Mouse (Mus musculus): Measurements from ENCODE around the gene Riox1. TPM values are rescaled to one million over a fixed set of nuclear protein-coding genes. Genes with fewer than 3 reads are reported as not detected.
A peak's percentile ranks its signal among the peaks of the same experiment; 100 is the strongest.
"Not testable (repeated sequence)": the region's sequence is repeated elsewhere in the genome, so short reads cannot be mapped to it uniquely, and the experiment has no call there.

Riox1 gene
- polyA plus RNA-seq, 1 experiment from 2014 or later, result 11.7 TPM

- DNase-seq (no peak), ATAC-seq (ENCODE audit: low FRiP score, low TSS enrichment) (no peak)
- no peaks in the 10 kb centered on the region for H3K4me1 ChIP-seq (ENCODE audit: control insufficient read depth, insufficient read depth, low read length)
- H3K4me2 ChIP-seq (ENCODE audit: low read length), result no peak overlapping the region
- no peaks in the 10 kb centered on the region for H3K9me3 ChIP-seq (ENCODE audit: control insufficient read depth, low read length)
- 57% methylated on average over 2 of the region's 2 CpGs for WGBS
- no peak overlapping the region for H3K27ac ChIP-seq (replicated peaks; ENCODE audit: low read depth, low read length)
- no peak overlapping the region for H3K9ac ChIP-seq (replicated peaks; ENCODE audit: low read length)
- no peak overlapping the region for H3K4me3 ChIP-seq (replicated peaks; ENCODE audit: low read depth, low read length)
- no peaks in the 10 kb centered on the region for H3K36me3 ChIP-seq (ENCODE audit: control insufficient read depth, insufficient read depth, low read length)
- H3K27me3 ChIP-seq (ENCODE audit: control insufficient read depth, insufficient read depth, low read length), result no peaks in the 10 kb centered on the region
Observed at GRCm38 (mm10) chr12:83997221-83997620, 46.8 kb downstream of the Riox1 start.

- ATAC-seq (ENCODE audit: low FRiP score, low TSS enrichment), result no peak
- WGBS, result 65% methylated on average over 11 of the region's 11 CpGs
Observed at GRCm38 (mm10) chr12:83998341-83999107, 48.1 kb downstream of the Riox1 start.

GRCm38 (mm10) chr12:83999237-83999636 is 48.8 kb downstream of the Riox1 start:
- not testable (repeated sequence) for H3K9ac ChIP-seq (replicated peaks; ENCODE audit: low read length); ATAC-seq (ENCODE audit: low FRiP score, low TSS enrichment); H3K36me3 ChIP-seq (ENCODE audit: control insufficient read depth, insufficient read depth, low read length); H3K27ac ChIP-seq (replicated peaks; ENCODE audit: low read depth, low read length); H3K4me2 ChIP-seq (ENCODE audit: low read length); H3K4me3 ChIP-seq (replicated peaks; ENCODE audit: low read depth, low read length); H3K4me1 ChIP-seq (ENCODE audit: control insufficient read depth, insufficient read depth, low read length); H3K9me3 ChIP-seq (ENCODE audit: control insufficient read depth, low read length); H3K27me3 ChIP-seq (ENCODE audit: control insufficient read depth, insufficient read depth, low read length)
- DNase-seq, result peak; percentile 31
- WGBS, result 78% methylated on average over 8 of the region's 8 CpGs

More at GRCm38 (mm10) chr12:83998341-83999107, 48.1 kb downstream of the Riox1 start:
- Histone ChIP-seq H3K4me2 (ENCODE audit: low read length) (no peak overlapping the region), H3K36me3 (ENCODE audit: control insufficient read depth, insufficient read depth, low read length) (no peaks in the 10 kb centered on the region), H3K9me3 (ENCODE audit: control insufficient read depth, low read length) (no peaks in the 10 kb centered on the region), H3K27me3 (ENCODE audit: control insufficient read depth, insufficient read depth, low read length) (no peaks in the 10 kb centered on the region), H3K9ac (replicated peaks; ENCODE audit: low read length) (no peak overlapping the region), H3K4me1 (ENCODE audit: control insufficient read depth, insufficient read depth, low read length) (no peaks in the 10 kb centered on the region), H3K4me3 (replicated peaks; ENCODE audit: low read depth, low read length) (no peak overlapping the region), H3K27ac (replicated peaks; ENCODE audit: low read depth, low read length) (no peak overlapping the region)
- DNase-seq, result no peak

- Histone ChIP-seq H3K4me2 (ENCODE audit: low read length) (no peak overlapping the region), H3K9me3 (ENCODE audit: control insufficient read depth, low read length) (no peaks in the 10 kb centered on the region), H3K4me3 (replicated peaks; ENCODE audit: low read depth, low read length) (no peak overlapping the region), H3K36me3 (ENCODE audit: control insufficient read depth, insufficient read depth, low read length) (no peaks in the 10 kb centered on the region), H3K27ac (replicated peaks; ENCODE audit: low read depth, low read length) (no peak overlapping the region), H3K9ac (replicated peaks; ENCODE audit: low read length) (no peak overlapping the region), H3K27me3 (ENCODE audit: control insufficient read depth, insufficient read depth, low read length) (no peaks in the 10 kb centered on the region), H3K4me1 (ENCODE audit: control insufficient read depth, insufficient read depth, low read length) (no peaks in the 10 kb centered on the region)
- ATAC-seq (ENCODE audit: low FRiP score, low TSS enrichment), result no peak
- DNase-seq, result no peak
- 91% methylated on average over 3 of the region's 3 CpGs for WGBS
Observed at GRCm38 (mm10) chr12:84000418-84000817, 50.0 kb downstream of the Riox1 start.

Other genes starting within 250 kb of the Riox1 start
- 0.11 and 0.24 TPM in 2 replicates for gene Papln, start 187.0 kb upstream of the Riox1 start, polyA plus RNA-seq (2014; fragmentation: Nextera tagmentation; extraction: Ambion mirVana)
- gene Numb, start 28.7 kb upstream of the Riox1 start, polyA plus RNA-seq (2014; fragmentation: Nextera tagmentation; extraction: Ambion mirVana), result 13.0 and 20.6 TPM in 2 replicates
- gene Heatr4, start 34.2 kb downstream of the Riox1 start, polyA plus RNA-seq (2014; fragmentation: Nextera tagmentation; extraction: Ambion mirVana), result not detected in 2 replicates
- 8.8 and 9.2 TPM in 2 replicates for gene Acot2, start 37.3 kb downstream of the Riox1 start, polyA plus RNA-seq (2014; fragmentation: Nextera tagmentation; extraction: Ambion mirVana)
- gene Acot1, start 58.9 kb downstream of the Riox1 start, polyA plus RNA-seq (2014; fragmentation: Nextera tagmentation; extraction: Ambion mirVana), result 98.3 and 108 TPM in 2 replicates
- gene Acot4, start 87.8 kb downstream of the Riox1 start, polyA plus RNA-seq (2014; fragmentation: Nextera tagmentation; extraction: Ambion mirVana), result 0.18 and 0.62 TPM in 2 replicates
- gene Gm49366, start 88.3 kb downstream of the Riox1 start, polyA plus RNA-seq (2014; fragmentation: Nextera tagmentation; extraction: Ambion mirVana), result not detected in 2 replicates
- gene Acot3, start 101.5 kb downstream of the Riox1 start, polyA plus RNA-seq (2014; fragmentation: Nextera tagmentation; extraction: Ambion mirVana), result 0.88 and 1.2 TPM in 2 replicates
- gene Acot5, start 118.7 kb downstream of the Riox1 start, polyA plus RNA-seq (2014; fragmentation: Nextera tagmentation; extraction: Ambion mirVana), result not detected in 2 replicates
- gene Acot6, start 150.0 kb downstream of the Riox1 start, polyA plus RNA-seq (2014; fragmentation: Nextera tagmentation; extraction: Ambion mirVana), result 1.5 and 1.9 TPM in 2 replicates
- gene Dnal1, start 163.8 kb downstream of the Riox1 start, polyA plus RNA-seq (2014; fragmentation: Nextera tagmentation; extraction: Ambion mirVana), result 7.0 and 7.8 TPM in 2 replicates
- 5.4 and 6.2 TPM in 2 replicates for gene Pnma1, start 197.9 kb downstream of the Riox1 start, polyA plus RNA-seq (2014; fragmentation: Nextera tagmentation; extraction: Ambion mirVana)